Mouse (Mus musculus) intestine, embryonic 14.5 days (tissue): ENCODE results near the gene Pola2. TPM values are rescaled to one million over a fixed set of nuclear protein-coding genes. Genes with fewer than 3 reads are reported as not detected.
A peak's percentile ranks its signal among the peaks of the same experiment; 100 is the strongest.

Experiments
- ATAC-seq: fragments of 200-750 bp; cut with Nextera tagmentation; replicated peaks from 2 replicates; pipeline ENCODE4 v1.8.0; 2017; ENCODE audit warnings: low read depth, moderate number of reproducible peaks, moderate TSS enrichment, moderate library complexity; ENCODE audit not compliant: low FRiP score, low TSS enrichment
- DNase-seq: peaks from one replicate; pipeline ENCODE4 v3.0.0-alpha.2; 2018; ENCODE audit warnings: low spot score
- H3K27ac ChIP-seq: fragments of 300-500 bp; sonication (generic); 2 replicates; pipeline ENCODE4 v1.5.1; 2014; ENCODE audit warnings: low read depth, mild to moderate bottlenecking, control low read depth
- H3K27me3 ChIP-seq: fragments of 300-500 bp; sonication (generic); replicated peaks from 2 replicates; pipeline ENCODE4 v1.6.1; 2014; ENCODE audit warnings: low read length, control low read depth; ENCODE audit not compliant: control insufficient read depth, insufficient read depth
- H3K36me3 ChIP-seq: fragments of 300-500 bp; sonication (generic); 2 replicates; pipeline ENCODE4 v1.6.1; 2014; ENCODE audit warnings: low read length, control low read depth; ENCODE audit not compliant: control insufficient read depth, insufficient read depth
- H3K4me1 ChIP-seq: fragments of 300-500 bp; sonication (generic); replicated peaks from 2 replicates; pipeline ENCODE4 v1.6.1; 2014; ENCODE audit warnings: low read length, control low read depth, mixed read lengths; ENCODE audit not compliant: control insufficient read depth, insufficient read depth
- H3K4me2 ChIP-seq: fragments of 300-500 bp; sonication (generic); 2 replicates; pipeline ENCODE4 v1.6.1; 2014; ENCODE audit warnings: low read length
- H3K4me3 ChIP-seq: fragments of 300-500 bp; sonication (generic); 2 replicates; pipeline ENCODE4 v1.5.1; 2014; ENCODE audit warnings: low read depth, low read length, control low read depth, mixed read lengths
- H3K9ac ChIP-seq: fragments of 300-500 bp; sonication (generic); 2 replicates; pipeline ENCODE4 v1.6.1; 2014; ENCODE audit warnings: mild to moderate bottlenecking, low read length
- H3K9me3 ChIP-seq: fragments of 300-500 bp; sonication (generic); 2 replicates; pipeline ENCODE4 v1.6.1; 2016; ENCODE audit warnings: low read length, control low read depth; ENCODE audit not compliant: control insufficient read depth
- WGBS: fragments of 180-500 bp; shearing (Covaris S2); extraction: QIAGEN DNeasy Blood & Tissue Kit; methylation state at CpG from one replicate; pipeline ENCODE4 v1.1.7; 2014; 5-methylcytosine and 5-hydroxymethylcytosine counted together
- polyA plus RNA-seq: library from polyadenylated mRNA; unstranded; fragments of >200 nt; fragmentation: Nextera tagmentation; extraction: Ambion mirVana; gene quantifications from 2 replicates; pipeline ENCODE4 v1.2.1, GENCODE M21; 2014

Pola2 gene
- polyA plus RNA-seq, 1 experiment from 2014 or later, result 84.4 TPM

DNA sequence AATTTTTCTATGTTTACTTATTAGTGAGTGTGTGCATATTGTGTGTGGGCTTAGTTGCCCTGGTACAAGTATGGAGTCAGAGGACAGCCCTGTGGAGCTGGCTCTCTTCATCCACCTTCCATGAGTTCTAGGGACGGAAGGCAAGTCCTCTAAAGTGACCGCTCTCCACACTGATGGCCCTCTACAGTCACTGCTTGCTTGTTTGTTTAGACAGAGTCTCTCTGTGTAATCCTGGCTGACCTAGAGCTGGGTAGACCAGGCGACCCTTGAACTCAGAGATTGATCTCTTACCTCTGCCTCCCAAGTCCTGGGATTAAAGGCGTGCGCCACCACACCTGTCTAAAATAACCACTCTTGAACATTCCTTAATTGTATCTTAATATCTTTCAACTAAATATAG is 6.6 kb downstream of the Pola2 start:
- Histone ChIP-seq H3K27me3 (no peaks in the 10 kb centered on the region), H3K27ac (no peak overlapping the region), H3K4me2 (no peak overlapping the region), H3K4me3 (no peak overlapping the region), H3K9ac (no peak overlapping the region), H3K4me1 (peaks cover 8% of the 10 kb centered on the region), H3K36me3 (peaks cover 66% of the 10 kb centered on the region), H3K9me3 (no peaks in the 10 kb centered on the region)
- DNase-seq (no peak), ATAC-seq (no peak)
- 82% methylated on average over 5 of the region's 5 CpGs for WGBS

DNA sequence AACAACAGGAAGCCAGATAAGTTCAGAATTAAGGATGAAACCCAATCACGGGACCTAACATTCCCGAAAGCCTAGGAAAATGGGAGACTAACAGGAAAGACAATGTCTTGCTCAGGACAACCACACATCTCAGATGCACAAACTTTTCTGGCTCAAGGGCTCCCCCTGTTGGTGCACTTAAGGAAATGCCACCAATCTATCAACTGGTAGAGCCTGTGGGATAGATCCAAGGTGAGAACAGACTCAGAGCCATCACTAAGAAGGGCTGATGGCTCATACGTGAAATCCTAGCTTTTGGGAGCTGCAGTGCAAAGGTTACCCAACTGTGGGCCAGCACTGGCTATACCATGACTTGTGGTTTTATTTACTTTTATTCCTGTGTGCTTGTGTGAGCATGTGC is 7.3 kb downstream of the Pola2 start:
- Histone ChIP-seq H3K9ac (no peak overlapping the region), H3K4me2 (no peak overlapping the region), H3K4me1 (peaks cover 7% of the 10 kb centered on the region), H3K4me3 (no peak overlapping the region), H3K27ac (peak overlapping the region; percentile 20; the same call in 1 of the 2 replicates), H3K36me3 (peaks cover 71% of the 10 kb centered on the region), H3K27me3 (no peaks in the 10 kb centered on the region), H3K9me3 (no peaks in the 10 kb centered on the region)
- ATAC-seq, result peak; percentile 65
- WGBS, result 21% methylated on average over 3 of the region's 3 CpGs
- DNase-seq, result peak; percentile 90

DNA sequence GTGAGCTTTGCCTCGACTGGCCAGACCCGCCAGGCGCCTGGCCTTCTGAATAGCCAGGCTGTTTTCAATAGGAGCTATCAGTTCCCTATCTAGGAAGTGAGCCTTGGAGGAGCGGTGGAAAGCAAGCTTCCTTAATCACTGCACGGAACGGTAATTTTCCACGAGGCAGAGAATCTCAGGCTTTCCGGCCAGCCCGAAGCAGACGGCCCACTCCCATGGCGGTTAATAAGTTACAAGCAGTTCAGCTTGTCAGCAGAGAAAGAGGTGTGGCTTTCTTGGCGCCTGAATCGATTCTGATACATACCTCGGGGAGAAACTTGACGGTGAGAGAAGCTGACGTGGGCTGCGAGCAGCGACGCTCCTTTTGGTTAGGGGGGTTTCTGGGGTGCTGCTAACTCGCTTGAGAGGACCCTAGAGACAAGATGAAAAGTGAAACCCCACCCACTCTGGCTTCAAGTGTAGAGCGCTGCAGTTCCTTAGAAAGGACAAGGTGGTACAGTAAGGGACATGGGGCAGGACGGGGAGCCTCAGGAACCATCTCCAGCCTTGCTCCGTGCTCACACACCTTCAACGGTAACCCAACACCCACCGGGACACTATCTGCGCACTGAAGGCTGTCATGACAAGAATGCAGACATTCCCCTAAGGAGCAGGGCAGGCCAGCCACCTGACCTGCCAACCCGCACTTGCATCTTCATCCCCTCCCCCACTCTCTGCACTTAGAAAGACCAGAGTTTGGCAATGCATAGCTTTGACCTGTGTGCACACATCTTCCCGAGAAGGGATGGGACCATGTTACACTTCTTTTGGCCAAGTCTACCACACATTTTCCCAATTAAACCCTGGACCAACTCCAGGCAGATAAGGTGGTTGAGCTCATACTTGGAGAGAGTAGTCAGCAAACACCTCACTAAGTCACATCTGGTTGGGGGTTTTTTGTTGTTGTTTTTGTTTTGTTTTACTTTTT is 8.0 kb downstream of the Pola2 start:
- WGBS, result 70% methylated on average over 28 of the region's 28 CpGs
- Histone ChIP-seq H3K4me3 (no peak overlapping the region), H3K9me3 (no peaks in the 10 kb centered on the region), H3K4me2 (peak overlapping the region; percentile 9), H3K4me1 (peaks cover 7% of the 10 kb centered on the region), H3K27me3 (no peaks in the 10 kb centered on the region), H3K36me3 (peaks cover 74% of the 10 kb centered on the region), H3K27ac (peak overlapping the region; percentile 20), H3K9ac (no peak overlapping the region)
- DNase-seq (peak; percentile 75), ATAC-seq (peak; percentile 38)

DNA sequence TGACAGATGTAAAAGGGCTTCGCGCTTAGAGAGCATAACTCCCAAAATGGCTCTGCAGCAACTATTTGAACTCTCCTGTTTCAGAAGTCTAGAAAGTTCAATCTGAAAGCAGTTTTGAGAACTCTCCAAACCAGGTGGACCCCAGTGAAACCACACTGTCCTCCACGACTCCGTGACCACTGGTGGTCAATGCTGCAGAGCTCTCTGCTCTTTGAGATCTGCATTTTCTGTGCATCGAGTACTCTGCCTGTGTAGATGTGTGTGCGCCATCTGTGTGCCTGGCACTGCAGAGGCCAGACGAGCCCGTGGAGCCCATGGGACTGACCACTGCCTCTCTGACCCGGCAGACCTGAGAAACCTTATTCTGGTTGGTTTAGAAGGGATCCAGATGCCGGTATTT is 9.1 kb downstream of the Pola2 start:
- ATAC-seq (no peak), DNase-seq (no peak)
- peaks cover 84% of the 10 kb centered on the region for H3K36me3 ChIP-seq
- no peaks in the 10 kb centered on the region for H3K9me3 ChIP-seq
- no peak overlapping the region for H3K9ac ChIP-seq
- no peaks in the 10 kb centered on the region for H3K27me3 ChIP-seq
- H3K4me1 ChIP-seq, result peaks cover 7% of the 10 kb centered on the region
- no peak overlapping the region for H3K27ac ChIP-seq
- WGBS, result 89% methylated on average over 10 of the region's 10 CpGs
- H3K4me3 ChIP-seq, result no peak overlapping the region
- no peak overlapping the region for H3K4me2 ChIP-seq

DNA sequence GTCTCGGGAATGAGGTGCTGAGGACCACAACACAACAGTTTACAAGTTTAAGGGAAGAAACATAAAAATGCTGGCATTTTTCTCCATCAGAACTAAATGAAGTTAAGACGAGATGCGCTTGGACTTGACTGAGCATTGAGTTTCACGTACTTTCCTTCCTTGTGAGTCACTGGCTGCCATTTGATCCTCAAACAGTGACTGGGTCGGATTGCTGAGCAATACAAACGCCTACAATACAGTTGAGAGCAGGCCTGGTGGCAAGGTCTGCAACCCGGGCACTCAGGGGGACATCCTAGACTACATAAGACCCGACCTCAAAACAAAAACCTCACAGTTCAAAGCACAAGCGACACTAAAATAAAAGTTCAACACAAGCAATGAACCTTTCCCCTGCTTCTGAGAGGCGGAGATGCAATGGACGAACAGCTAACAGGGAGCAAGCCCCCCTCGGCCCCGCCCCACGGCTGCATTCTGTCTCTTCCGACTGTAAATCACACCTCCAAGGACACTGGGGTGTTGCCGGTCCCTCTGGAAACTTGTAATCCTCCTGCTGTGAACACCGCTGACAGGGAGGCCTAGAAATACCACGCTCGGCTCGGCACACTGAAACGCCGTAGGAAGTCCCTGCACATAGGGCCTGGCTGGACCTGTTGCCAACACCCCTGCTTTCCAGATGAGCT is 9.8 kb downstream of the Pola2 start:
- no peak overlapping the region for H3K9ac ChIP-seq
- DNase-seq (no peak), ATAC-seq (no peak)
- no peaks in the 10 kb centered on the region for H3K9me3 ChIP-seq
- WGBS, result 74% methylated on average over 22 of the region's 22 CpGs
- no peak overlapping the region for H3K4me3 ChIP-seq
- peaks cover 7% of the 10 kb centered on the region for H3K4me1 ChIP-seq
- H3K27me3 ChIP-seq, result no peaks in the 10 kb centered on the region
- no peak overlapping the region for H3K4me2 ChIP-seq
- peaks cover 87% of the 10 kb centered on the region for H3K36me3 ChIP-seq
- no peak overlapping the region for H3K27ac ChIP-seq

DNA sequence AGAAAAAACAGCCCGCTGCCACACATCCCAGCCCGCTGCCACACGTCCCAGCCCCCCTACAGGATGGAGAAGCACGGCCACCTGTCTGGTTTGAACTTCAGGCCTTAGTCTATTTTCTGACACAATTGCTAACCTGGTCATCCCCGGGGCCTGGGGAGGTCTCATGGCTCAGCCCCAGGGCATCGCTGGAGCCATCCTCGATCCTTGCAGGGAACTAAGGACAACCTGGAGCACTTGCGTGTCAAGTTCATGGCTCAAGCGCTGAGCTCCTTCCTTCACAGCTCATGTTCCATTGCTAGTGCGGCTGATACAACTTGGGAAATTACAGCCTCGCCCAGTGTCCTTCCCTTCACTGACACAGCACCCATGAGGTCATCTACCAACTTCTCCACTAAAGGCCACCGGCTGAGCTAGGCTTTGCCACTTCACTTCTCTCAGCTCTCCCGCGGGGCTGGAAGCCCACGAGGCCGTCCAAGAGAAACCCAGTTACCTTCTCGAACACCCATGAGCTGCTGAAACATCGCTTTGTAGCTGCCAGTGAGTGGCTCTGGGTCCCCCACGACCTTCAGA is 10.7 kb downstream of the Pola2 start:
- Histone ChIP-seq H3K4me1 (peaks cover 7% of the 10 kb centered on the region), H3K36me3 (peaks cover 87% of the 10 kb centered on the region), H3K9me3 (no peaks in the 10 kb centered on the region), H3K9ac (no peak overlapping the region; the same call in 1 of the 2 replicates), H3K4me3 (no peak overlapping the region), H3K27me3 (no peaks in the 10 kb centered on the region), H3K4me2 (no peak overlapping the region), H3K27ac (no peak overlapping the region; the same call in 1 of the 2 replicates)
- ATAC-seq (no peak), DNase-seq (no peak)
- 90% methylated on average over 19 of the region's 19 CpGs for whole genome bisulfite sequencing

DNA sequence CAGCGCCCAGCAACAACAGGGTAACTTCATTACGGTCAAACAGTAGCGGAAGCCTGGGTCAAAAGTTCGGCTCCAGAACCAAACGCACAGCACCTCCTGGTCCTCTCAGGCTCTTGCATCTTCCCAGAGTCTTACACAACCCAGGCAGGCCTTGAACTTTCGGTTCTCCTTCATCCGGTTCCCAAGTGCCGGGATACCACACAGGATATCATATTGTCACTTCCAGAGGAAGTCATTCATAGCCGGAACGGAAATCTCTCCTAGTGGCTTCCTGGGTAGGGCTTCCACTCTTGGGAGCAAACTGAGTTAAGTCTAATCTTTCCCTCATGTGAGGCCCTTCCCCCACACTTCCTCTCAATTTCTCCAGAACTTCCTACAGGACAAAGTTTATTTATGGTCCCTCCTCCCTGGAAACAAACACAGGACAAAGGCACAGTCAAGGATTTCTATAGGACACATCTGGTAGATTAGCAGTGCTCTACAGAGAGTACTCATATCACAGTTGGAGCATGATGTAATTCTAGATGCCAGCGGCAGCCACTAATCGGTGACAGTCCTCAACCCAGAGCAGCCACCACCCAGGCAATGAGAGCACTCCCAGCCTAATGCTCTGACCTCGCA is 11.8 kb downstream of the Pola2 start:
- Histone ChIP-seq H3K4me2 (no peak overlapping the region), H3K27me3 (no peaks in the 10 kb centered on the region), H3K36me3 (peaks cover 87% of the 10 kb centered on the region), H3K4me3 (no peak overlapping the region), H3K4me1 (peaks cover 7% of the 10 kb centered on the region), H3K27ac (peak overlapping the region; percentile 69; the same call in 1 of the 2 replicates), H3K9me3 (no peaks in the 10 kb centered on the region), H3K9ac (no peak overlapping the region)
- DNase-seq (no peak), ATAC-seq (no peak)
- 71% methylated on average over 13 of the region's 13 CpGs for WGBS

DNA sequence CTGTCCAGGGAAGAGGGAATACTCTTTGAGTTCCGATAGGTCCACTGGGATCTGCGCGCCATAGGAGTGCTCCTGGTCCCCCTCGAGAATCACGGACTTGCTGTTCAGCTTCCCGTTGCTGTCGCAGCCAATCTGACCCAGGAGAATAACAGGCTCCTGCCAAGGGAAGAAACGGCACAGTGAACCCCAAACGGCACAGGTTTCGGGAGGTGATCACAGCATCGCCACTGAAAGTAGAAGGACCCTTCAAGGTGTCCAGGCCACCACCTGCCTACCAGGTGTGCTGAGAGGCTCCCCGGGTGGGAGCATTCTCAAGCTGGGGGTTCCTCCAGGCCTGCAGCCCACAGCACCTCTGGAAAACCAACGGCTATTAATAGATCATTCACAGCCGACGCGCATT is 12.4 kb downstream of the Pola2 start:
- H3K4me1 ChIP-seq, result peaks cover 7% of the 10 kb centered on the region
- WGBS, result 86% methylated on average over 16 of the region's 16 CpGs
- DNase-seq, result no peak
- H3K4me3 ChIP-seq, result no peak overlapping the region
- peak overlapping the region; percentile 54; the same call in 1 of the 2 replicates for H3K27ac ChIP-seq
- peaks cover 85% of the 10 kb centered on the region for H3K36me3 ChIP-seq
- no peak for ATAC-seq
- H3K9me3 ChIP-seq, result no peaks in the 10 kb centered on the region
- H3K27me3 ChIP-seq, result no peaks in the 10 kb centered on the region
- H3K9ac ChIP-seq, result no peak overlapping the region
- no peak overlapping the region for H3K4me2 ChIP-seq
